ENCODE assay signal across 9 mouse cellular contexts in the genomic region with DNA sequence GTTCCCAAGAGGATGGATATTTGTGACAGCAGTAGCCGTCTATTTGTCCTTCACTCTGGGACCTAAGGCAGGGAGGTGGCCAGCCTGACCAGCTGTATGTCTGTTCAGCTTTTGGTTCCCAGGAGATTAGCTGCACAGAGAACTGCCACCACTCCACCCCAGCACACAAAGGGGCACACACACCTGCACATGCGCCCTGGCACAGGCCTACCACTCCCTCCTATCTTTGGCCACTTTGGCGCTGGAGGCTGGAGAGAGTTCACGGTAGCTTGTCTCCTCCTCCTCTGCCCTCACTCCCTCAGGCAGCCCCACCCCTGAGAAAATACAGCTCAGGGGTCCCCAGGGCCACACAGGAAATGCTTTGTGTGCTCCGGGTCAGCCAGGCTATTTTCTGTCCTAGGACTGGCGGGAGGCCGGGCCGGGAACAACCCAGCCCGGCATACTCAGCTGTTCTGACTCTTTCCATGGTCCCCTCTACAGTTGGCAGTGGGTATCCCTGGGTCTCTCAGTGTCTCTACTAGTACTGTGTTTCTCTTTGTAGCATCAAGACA. TPM values are rescaled to one million over a fixed set of nuclear protein-coding genes. Genes with fewer than 3 reads are reported as not detected.
DNase-seq lines count a peak whose midpoint lies in the region; ATAC-seq and TF ChIP-seq lines count a peak whose summit lies in the region.
"Had no signal": no experiment of that assay in that cellular context is flagged by ENCODE, and none has a peak within 500 bp of the region (broad histone marks: within the 10 kb centered on the region; RNA-seq: fewer than 3 reads in every experiment).

No protein-coding gene starts in this region.

- no peaks in the 10 kb centered on the region for H3K27me3 ChIP-seq in embryonic facial prominence, embryonic 15.5 days
- H3K27me3 ChIP-seq in lung, embryonic 14.5 days (ENCODE audit: insufficient read depth, low read length), result no peaks in the 10 kb centered on the region

- H3K4me2 ChIP-seq in embryonic facial prominence, embryonic 15.5 days (replicated peaks), result 0 out of 2 replicates have a peak overlapping the region, but pooled peaks have one; percentile 6
- no peak overlapping the region for H3K4me2 ChIP-seq in lung, embryonic 14.5 days

- TF ChIP-seq CTCF in lung, embryonic 14.5 days (IDR thresholded peaks at IDR 0.05; ENCODE audit: low read depth), result no peak

- WGBS in embryonic facial prominence, embryonic 15.5 days, result 31% methylated on average over 9 of the region's 9 CpGs
- WGBS in lung, embryonic 14.5 days, result 44% methylated on average over 9 of the region's 9 CpGs

- H3K4me1 ChIP-seq in embryonic facial prominence, embryonic 15.5 days, result no peaks in the 10 kb centered on the region
- no peaks in the 10 kb centered on the region for H3K4me1 ChIP-seq in lung, embryonic 14.5 days (ENCODE audit: insufficient read depth)

- H3K9me3 ChIP-seq in embryonic facial prominence, embryonic 15.5 days (replicated peaks), result no peaks in the 10 kb centered on the region
- H3K9me3 ChIP-seq in lung, embryonic 14.5 days (ENCODE audit: low read depth, low read length), result no peaks in the 10 kb centered on the region

- no peaks in the 10 kb centered on the region for H3K36me3 ChIP-seq in embryonic facial prominence, embryonic 15.5 days
- H3K36me3 ChIP-seq in lung, embryonic 14.5 days (ENCODE audit: insufficient read depth), result no peaks in the 10 kb centered on the region

- intact Hi-C loops in heart, postnatal 36 days (cut with DNase I), result loop anchor here (2.0 kb wide), 3 partner anchors 16 to 34 kb away; no protein-coding TSS in a partner anchor

- DNase-seq in gastrocnemius, adult 18-20 months (ENCODE audit: low spot score), result peak; percentile 22
- no peak for DNase-seq in gastrocnemius, postnatal 4 days (ENCODE audit: low spot score in 2 of 2)
- peak; percentile 54 to 60 for DNase-seq in heart, postnatal 36 days
- peak; percentile 15 for DNase-seq in lung, embryonic 14.5 days
- DNase-seq in cerebellum, postnatal 10 days, result no peak
- DNase-seq in right cerebral cortex, postnatal 14 days, result no peak

- H3K27ac ChIP-seq in embryonic facial prominence, embryonic 15.5 days (replicated peaks), result no peak overlapping the region
- H3K27ac ChIP-seq in lung, embryonic 14.5 days (ENCODE audit: low read depth), result no peak overlapping the region
- H3K27ac ChIP-seq: macrophage had no signal

- ATAC-seq in embryonic facial prominence, embryonic 15.5 days (ENCODE audit: insufficient number of reproducible peaks, low FRiP score, low TSS enrichment, low read depth), result peak; percentile 39; the same call in 1 of the 2 replicates
- peak; percentile 28; the same call in 1 of the 2 replicates for ATAC-seq in lung, embryonic 14.5 days (ENCODE audit: insufficient read depth)
- no peak for ATAC-seq in megakaryocyte, adult 5-6 weeks (ENCODE audit: poor library complexity, severe bottlenecking)

- no peak overlapping the region for H3K4me3 ChIP-seq in embryonic facial prominence, embryonic 15.5 days (replicated peaks)
- H3K4me3 ChIP-seq in lung, embryonic 14.5 days (ENCODE audit: low read depth, low read length), result no peak overlapping the region

- no peak overlapping the region for H3K9ac ChIP-seq in embryonic facial prominence, embryonic 15.5 days
- no peak overlapping the region for H3K9ac ChIP-seq in lung, embryonic 14.5 days

RNA-seq across cellular contexts. Expression of a gene that starts 34.9 kb away (rescaled TPM):
- 10 to 100 TPM; 36.3 to 36.9 TPM for total RNA-seq in gastrocnemius, adult 18-20 months (2021)
- 10 to 100 TPM; 31.7 to 35.6 TPM for total RNA-seq in gastrocnemius, postnatal 4 days (2021)
- polyA plus RNA-seq in embryonic facial prominence, embryonic 15.5 days (2015; fragmentation: Nextera tagmentation; extraction: Ambion mirVana), result 47.5 and 55.4 TPM in 2 replicates
- 10 to 100 TPM; 48.8 to 52.1 TPM for total RNA-seq in heart, postnatal 36 days (2021)
- polyA plus RNA-seq in lung, embryonic 14.5 days (2014; fragmentation: Nextera tagmentation; extraction: Ambion mirVana), result 57.5 and 63.0 TPM in 2 replicates
- total RNA-seq in megakaryocyte, adult 5-6 weeks (2015), result 33.9 and 37.3 TPM in 2 replicates
- total RNA-seq in megakaryocyte, adult 5-6 weeks (2017), result 33.7 and 39.3 TPM in 2 replicates

RNA-seq across cellular contexts. Expression of a gene that starts 35.3 kb away (rescaled TPM):
- 1 to 10 TPM; 2.3 to 2.5 TPM for total RNA-seq in gastrocnemius, adult 18-20 months (2021)
- total RNA-seq in gastrocnemius, postnatal 4 days (2021), result 10 to 100 TPM; 18.2 to 19.5 TPM
- 17.7 and 17.8 TPM in 2 replicates for polyA plus RNA-seq in embryonic facial prominence, embryonic 15.5 days (2015; fragmentation: Nextera tagmentation; extraction: Ambion mirVana)
- total RNA-seq in heart, postnatal 36 days (2021), result 10 to 100 TPM; 12.8 to 13.0 TPM
- 24.0 and 26.1 TPM in 2 replicates for polyA plus RNA-seq in lung, embryonic 14.5 days (2014; fragmentation: Nextera tagmentation; extraction: Ambion mirVana)
- total RNA-seq in megakaryocyte, adult 5-6 weeks (2015), result 0.27 TPM in 1 of 2 replicates, not detected in the other
- not detected in 2 replicates for total RNA-seq in megakaryocyte, adult 5-6 weeks (2017)
- polyA plus RNA-seq: macrophage had no signal

RNA-seq across cellular contexts. Expression of a gene that starts 52.1 kb away (rescaled TPM):
- not detected for total RNA-seq in gastrocnemius, adult 18-20 months (2021)
- not detected for total RNA-seq in gastrocnemius, postnatal 4 days (2021)
- 14.3 and 16.0 TPM in 2 replicates for polyA plus RNA-seq in embryonic facial prominence, embryonic 15.5 days (2015; fragmentation: Nextera tagmentation; extraction: Ambion mirVana)
- total RNA-seq in heart, postnatal 36 days (2021), result under 1 TPM in 1 of 2 experiments, not detected in 1; 0.25 TPM
- polyA plus RNA-seq in lung, embryonic 14.5 days (2014; fragmentation: Nextera tagmentation; extraction: Ambion mirVana), result 0.86 and 1.1 TPM in 2 replicates
- 0.25 TPM in 1 of 2 replicates, not detected in the other for total RNA-seq in megakaryocyte, adult 5-6 weeks (2015)
- total RNA-seq in megakaryocyte, adult 5-6 weeks (2017), result 0.08 TPM in 1 of 2 replicates, not detected in the other
- polyA plus RNA-seq: macrophage had no signal

Comparison
In these comparisons a context has a peak if more than half of its experiments do, and no peak if none do; other contexts are left out.
1. DNase-seq: peak in gastrocnemius, adult 18-20 months (single experiment), heart, postnatal 36 days (2 of 2) and lung, embryonic 14.5 days (single experiment); none in gastrocnemius, postnatal 4 days (0 of 2), cerebellum, postnatal 10 days (0 of 2) and right cerebral cortex, postnatal 14 days (single experiment).